Mouse (Mus musculus) ES-Bruce4 (cell line): Measurements from ENCODE around the gene Ppp2r5c. TPM values are rescaled to one million over a fixed set of nuclear protein-coding genes. Genes with fewer than 3 reads are reported as not detected.

Experiments
- H3K27ac ChIP-seq: 2 replicates; pipeline ENCODE4 v1.5.1; 2012; ENCODE audit warnings: low read length, inconsistent platforms; ENCODE audit not compliant: insufficient read depth
- H3K27me3 ChIP-seq: 2 replicates; pipeline ENCODE4 v1.6.1; 2012; ENCODE audit warnings: mild to moderate bottlenecking, low read length, inconsistent platforms; ENCODE audit not compliant: control insufficient read depth, poor library complexity, insufficient read depth, severe bottlenecking
- H3K36me3 ChIP-seq: 2 replicates; pipeline ENCODE4 v1.6.1; 2012; ENCODE audit warnings: inconsistent platforms, mild to moderate bottlenecking, low read length, moderate library complexity; ENCODE audit not compliant: control insufficient read depth, poor library complexity, insufficient read depth, severe bottlenecking
- H3K4me1 ChIP-seq: one replicate; pipeline ENCODE4 v1.8.1; 2011; ENCODE audit warnings: low read length; ENCODE audit not compliant: control insufficient read depth, insufficient read depth
- H3K4me3 ChIP-seq: 2 replicates; pipeline ENCODE4 v1.5.1; 2011; ENCODE audit warnings: low read depth, mild to moderate bottlenecking, low read length
- H3K9ac ChIP-seq: 2 replicates; pipeline ENCODE4 v1.6.1; 2012; ENCODE audit warnings: low read depth, mild to moderate bottlenecking, inconsistent platforms; ENCODE audit not compliant: poor library complexity, severe bottlenecking
- H3K9me3 ChIP-seq: replicated peaks from 2 replicates; pipeline ENCODE4 v1.6.1; 2012; ENCODE audit warnings: mild to moderate bottlenecking, low read length, inconsistent platforms; ENCODE audit not compliant: control insufficient read depth, poor library complexity, insufficient read depth, severe bottlenecking
- CTCF ChIP-seq: IDR thresholded peaks from one replicate; pipeline ENCODE4 v1.8.1; 2011; ENCODE audit warnings: low read depth, low read length
- EP300 ChIP-seq: IDR thresholded peaks from 2 replicates; pipeline ENCODE4 v1.6.1; 2011; ENCODE audit warnings: low read depth, low read length; ENCODE audit not compliant: insufficient read depth
- POLR2A ChIP-seq: IDR thresholded peaks from one replicate; pipeline ENCODE4 v1.8.1; 2011; ENCODE audit warnings: low read length; ENCODE audit not compliant: insufficient read depth
- polyA plus RNA-seq: library from polyadenylated mRNA; stranded (reverse); fragments of >200 nt; gene quantifications from 2 replicates; pipeline ENCODE4 v1.2.4, GENCODE M21; 2011; ENCODE audit warnings: low read depth; ENCODE audit not compliant: missing spikeins, insufficient read depth, insufficient read length

The Ppp2r5c gene
- polyA plus RNA-seq = 223 and 224 TPM in 2 replicates

GRCm38 (mm10) chr12:110446290-110447170 is at the start of gene Ppp2r5c:
Gene Ppp2r5c (plus strand): TSS chr12:110447120.
- peaks cover 2% of the 10 kb centered on the region for H3K4me1 ChIP-seq
- H3K9me3 ChIP-seq = no peaks in the 10 kb centered on the region
- no peak for TF ChIP-seq EP300
- peak; percentile 78 for TF ChIP-seq POLR2A
- peak within 1 kb of the TSS; percentile 61 for H3K9ac ChIP-seq
- H3K27ac ChIP-seq = peak within 1 kb of the TSS; percentile 91
- peaks cover 12% of the 10 kb centered on the region for H3K36me3 ChIP-seq
- peak within 1 kb of the TSS; percentile 91 for H3K4me3 ChIP-seq
- no peaks in the 10 kb centered on the region for H3K27me3 ChIP-seq

DNA sequence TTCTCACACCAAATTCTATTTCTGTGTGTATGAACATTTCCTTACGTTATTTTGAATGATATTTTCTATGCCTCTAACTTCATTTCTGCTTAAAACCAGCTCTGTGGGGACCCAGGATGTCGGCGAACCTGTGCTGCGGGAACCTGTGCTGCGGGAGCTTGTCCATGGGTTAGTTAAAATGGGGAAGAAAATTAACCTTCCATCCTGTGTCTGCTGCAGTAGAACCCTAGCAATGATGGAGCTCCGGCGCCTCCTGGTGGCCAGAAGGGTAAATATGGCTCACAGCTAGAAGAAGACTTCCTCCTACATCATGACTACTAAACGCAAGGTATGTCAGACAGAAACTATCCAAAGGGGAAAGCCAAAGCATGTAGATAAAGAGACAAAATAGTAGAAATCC is 48.6 kb upstream of the Ppp2r5c start:
- Histone ChIP-seq H3K36me3 (no peaks in the 10 kb centered on the region), H3K9ac (no peak overlapping the region), H3K27ac (no peak overlapping the region), H3K9me3 (no peaks in the 10 kb centered on the region; the same call in 1 of the 2 replicates), H3K4me3 (no peak overlapping the region), H3K4me1 (no peaks in the 10 kb centered on the region), H3K27me3 (no peaks in the 10 kb centered on the region)
- peak; percentile 88 for TF ChIP-seq CTCF
- no peak for TF ChIP-seq POLR2A

DNA sequence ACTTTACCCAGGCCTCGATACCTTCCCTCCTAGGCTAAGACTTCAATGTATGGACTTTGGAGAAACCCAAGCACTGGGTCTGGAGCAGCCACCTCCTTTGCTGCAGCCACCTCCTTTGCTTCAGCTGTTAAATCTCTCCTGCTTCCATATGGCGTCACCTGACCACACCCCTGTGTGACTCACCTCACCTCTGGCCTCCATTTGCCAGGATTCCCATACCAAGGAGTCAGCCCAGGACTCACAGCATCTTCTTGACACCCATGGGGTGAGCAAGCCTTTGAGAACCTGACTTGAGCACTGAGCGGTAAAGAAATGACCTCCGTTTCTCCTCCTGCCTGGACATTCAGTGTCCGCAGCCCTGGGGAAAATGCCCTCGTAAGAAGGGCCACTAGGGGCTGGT is 47.8 kb upstream of the Ppp2r5c start:
- Histone ChIP-seq H3K4me3 (no peak overlapping the region), H3K36me3 (no peaks in the 10 kb centered on the region), H3K4me1 (no peaks in the 10 kb centered on the region), H3K27ac (no peak overlapping the region), H3K27me3 (no peaks in the 10 kb centered on the region), H3K9me3 (no peaks in the 10 kb centered on the region; the same call in 1 of the 2 replicates), H3K9ac (no peak overlapping the region)
- TF ChIP-seq EP300 = no peak
- TF ChIP-seq POLR2A = no peak
- no peak for TF ChIP-seq CTCF

GRCm38 (mm10) chr12:110400936-110401335 is 46.0 kb upstream of the Ppp2r5c start:
- TF ChIP-seq POLR2A (no peak), EP300 (no peak), CTCF (no peak)
- Histone ChIP-seq H3K4me1 (no peaks in the 10 kb centered on the region), H3K9me3 (no peaks in the 10 kb centered on the region; the same call in 1 of the 2 replicates), H3K9ac (no peak overlapping the region), H3K4me3 (no peak overlapping the region), H3K36me3 (no peaks in the 10 kb centered on the region), H3K27me3 (no peaks in the 10 kb centered on the region), H3K27ac (no peak overlapping the region)

GRCm38 (mm10) chr12:110401871-110402270 is 45.0 kb upstream of the Ppp2r5c start:
- no peaks in the 10 kb centered on the region for H3K27me3 ChIP-seq
- TF ChIP-seq EP300 (no peak), POLR2A (no peak), CTCF (no peak)
- H3K27ac ChIP-seq = no peak overlapping the region
- H3K9ac ChIP-seq = no peak overlapping the region
- no peaks in the 10 kb centered on the region; the same call in 1 of the 2 replicates for H3K9me3 ChIP-seq
- H3K4me3 ChIP-seq = no peak overlapping the region
- no peaks in the 10 kb centered on the region for H3K4me1 ChIP-seq
- no peaks in the 10 kb centered on the region for H3K36me3 ChIP-seq

DNA sequence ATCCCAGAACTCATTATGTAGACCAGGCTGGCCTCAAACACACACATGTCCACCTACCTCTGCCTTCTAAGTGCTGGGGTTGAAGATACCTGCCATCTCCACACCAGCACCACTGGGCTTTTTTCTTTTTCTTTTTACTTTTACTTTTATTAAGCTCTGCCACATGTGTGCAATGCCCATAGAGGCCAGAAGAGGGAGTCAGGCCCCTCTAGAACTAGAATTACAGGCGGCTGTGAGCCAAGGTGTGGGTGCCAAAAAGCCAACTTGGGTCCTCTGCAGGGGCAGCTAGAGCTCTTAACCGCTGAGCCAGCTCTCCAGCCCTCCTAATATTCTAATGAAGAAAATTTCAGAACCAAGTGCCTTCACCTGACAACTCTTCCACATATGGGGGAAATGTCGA is 30.7 kb upstream of the Ppp2r5c start:
- H3K4me1 ChIP-seq = peaks cover 7% of the 10 kb centered on the region
- H3K4me3 ChIP-seq = no peak overlapping the region
- H3K9ac ChIP-seq = peak overlapping the region; percentile 45
- H3K9me3 ChIP-seq = no peaks in the 10 kb centered on the region
- no peak overlapping the region for H3K27ac ChIP-seq
- H3K27me3 ChIP-seq = no peaks in the 10 kb centered on the region
- TF ChIP-seq CTCF = peak; percentile 44
- no peak for TF ChIP-seq POLR2A
- TF ChIP-seq EP300 = no peak
- no peaks in the 10 kb centered on the region for H3K36me3 ChIP-seq
